Mouse (Mus musculus) heart, embryonic 13.5 days (tissue): Measurements from ENCODE around the gene Mtmr4. TPM values are rescaled to one million over a fixed set of nuclear protein-coding genes. Genes with fewer than 3 reads are reported as not detected.

Experiments
- ATAC-seq: fragments of 200-750 bp; cut with Nextera tagmentation; 2 replicates; pipeline ENCODE4 v1.8.0; 2017; ENCODE audit warnings: moderate TSS enrichment; ENCODE audit not compliant: insufficient number of reproducible peaks, low FRiP score, low TSS enrichment; ENCODE audit errors: extremely low read depth
- H3K27ac ChIP-seq: fragments of 300-500 bp; sonication (generic); replicated peaks from 2 replicates; pipeline ENCODE4 v1.5.1; 2015; ENCODE audit warnings: moderate library complexity, mild to moderate bottlenecking, inconsistent platforms
- H3K27me3 ChIP-seq: fragments of 300-500 bp; sonication (generic); replicated peaks from 2 replicates; pipeline ENCODE4 v1.6.1; 2015; ENCODE audit warnings: mild to moderate bottlenecking, inconsistent platforms
- H3K36me3 ChIP-seq: fragments of 300-500 bp; sonication (generic); 2 replicates; pipeline ENCODE4 v1.6.1; 2015; ENCODE audit warnings: mild to moderate bottlenecking, inconsistent platforms
- H3K4me1 ChIP-seq: fragments of 300-500 bp; sonication (generic); 2 replicates; pipeline ENCODE4 v1.6.1; 2015; ENCODE audit warnings: inconsistent platforms
- H3K4me2 ChIP-seq: fragments of 300-500 bp; sonication (generic); 2 replicates; pipeline ENCODE4 v1.6.1; 2015; ENCODE audit warnings: inconsistent platforms, mild to moderate bottlenecking, moderate library complexity
- H3K4me3 ChIP-seq: fragments of 300-500 bp; sonication (generic); 2 replicates; pipeline ENCODE4 v1.5.1; 2015; ENCODE audit warnings: moderate library complexity, mild to moderate bottlenecking, inconsistent platforms
- H3K9ac ChIP-seq: fragments of 300-500 bp; sonication (generic); 2 replicates; pipeline ENCODE4 v1.6.1; 2015; ENCODE audit warnings: inconsistent platforms, mild to moderate bottlenecking, moderate library complexity
- H3K9me3 ChIP-seq: fragments of 300-500 bp; sonication (generic); 2 replicates; pipeline ENCODE4 v1.6.1; 2016; ENCODE audit warnings: inconsistent platforms
- WGBS: fragments of 180-500 bp; shearing (Covaris S2); methylation state at CpG from one replicate; pipeline ENCODE4 v1.1.7; 2015; ENCODE audit warnings: mixed read lengths; 5-methylcytosine and 5-hydroxymethylcytosine counted together
- polyA plus RNA-seq: library from polyadenylated mRNA; unstranded; fragments of >200 nt; fragmentation: Nextera tagmentation; extraction: Ambion mirVana; gene quantifications from 2 replicates; pipeline ENCODE4 v1.2.1, GENCODE M21; 2015

Mtmr4 gene
- polyA plus RNA-seq, 1 experiment from 2014 or later = 14.1 TPM

DNA sequence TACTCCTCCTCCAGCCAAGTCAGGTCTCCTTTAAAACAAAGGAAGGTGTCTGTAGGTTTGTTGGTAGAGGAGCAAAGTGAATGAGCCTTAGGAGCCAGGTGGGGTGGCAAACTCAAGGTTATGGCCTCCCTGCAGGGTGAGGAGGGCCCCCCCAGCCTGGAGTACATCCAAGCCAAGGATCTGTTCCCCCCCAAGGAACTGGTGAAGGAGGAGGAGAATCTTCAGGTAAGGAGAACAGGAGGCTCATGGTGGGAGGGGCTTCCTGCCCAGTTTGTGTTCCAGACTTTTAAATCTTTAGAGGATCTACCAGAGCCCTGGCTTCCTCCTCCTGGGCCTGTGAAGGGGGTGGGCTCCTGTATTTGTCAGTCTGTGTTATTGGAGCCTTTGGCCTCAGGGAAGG lies 5.1 kb downstream of the Mtmr4 start:
- Histone ChIP-seq H3K27me3 (no peaks in the 10 kb centered on the region), H3K36me3 (peaks cover 66% of the 10 kb centered on the region), H3K4me1 (peaks cover 39% of the 10 kb centered on the region), H3K4me3 (no peak overlapping the region), H3K9me3 (no peaks in the 10 kb centered on the region), H3K4me2 (no peak overlapping the region), H3K9ac (no peak overlapping the region), H3K27ac (no peak overlapping the region)
- no peak for ATAC-seq

GRCm38 (mm10) chr11:87599395-87600089 lies 7.6 kb downstream of the Mtmr4 start:
- Histone ChIP-seq H3K4me2 (no peak overlapping the region), H3K27ac (no peak overlapping the region), H3K36me3 (peaks cover 81% of the 10 kb centered on the region), H3K4me3 (no peak overlapping the region), H3K4me1 (peaks cover 22% of the 10 kb centered on the region), H3K27me3 (no peaks in the 10 kb centered on the region), H3K9me3 (no peaks in the 10 kb centered on the region), H3K9ac (no peak overlapping the region)
- no peak for ATAC-seq
- WGBS = 88% methylated on average over 13 of the region's 13 CpGs

- no peak overlapping the region for H3K9ac ChIP-seq
- no peak overlapping the region for H3K4me3 ChIP-seq
- H3K36me3 ChIP-seq = peaks cover 88% of the 10 kb centered on the region
- no peak overlapping the region for H3K4me2 ChIP-seq
- no peaks in the 10 kb centered on the region for H3K27me3 ChIP-seq
- no peak overlapping the region for H3K27ac ChIP-seq
- ATAC-seq = no peak
- 89% methylated on average over 10 of the region's 10 CpGs for WGBS
- H3K9me3 ChIP-seq = no peaks in the 10 kb centered on the region
- peaks cover 15% of the 10 kb centered on the region for H3K4me1 ChIP-seq
These were observed 8.4 kb downstream of the Mtmr4 start for GRCm38 (mm10) chr11:87600322-87600853.

DNA sequence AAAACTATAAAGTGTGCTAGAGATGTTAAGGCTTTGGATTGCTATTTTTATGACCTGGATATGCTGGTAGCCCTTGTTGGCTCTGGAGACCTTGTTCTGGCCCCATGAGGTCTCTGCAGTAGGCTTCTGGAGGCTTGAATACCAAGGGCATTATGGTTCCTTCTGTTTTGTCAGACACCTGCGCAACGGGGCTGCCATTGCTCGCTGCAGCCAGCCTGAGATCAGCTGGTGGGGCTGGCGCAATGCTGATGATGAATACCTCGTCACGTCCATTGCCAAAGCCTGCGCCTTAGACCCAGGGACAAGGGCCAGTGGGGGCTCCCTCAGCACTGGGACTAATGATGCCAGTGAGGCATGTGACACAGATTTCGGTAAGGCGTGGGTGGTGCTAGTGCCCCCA lies 10.3 kb downstream of the Mtmr4 start:
- no peak overlapping the region for H3K4me3 ChIP-seq
- H3K4me2 ChIP-seq = no peak overlapping the region
- H3K9me3 ChIP-seq = no peaks in the 10 kb centered on the region
- H3K27me3 ChIP-seq = no peaks in the 10 kb centered on the region
- no peaks in the 10 kb centered on the region for H3K4me1 ChIP-seq
- no peak overlapping the region for H3K27ac ChIP-seq
- H3K9ac ChIP-seq = no peak overlapping the region
- WGBS = 94% methylated on average over 9 of the region's 9 CpGs
- ATAC-seq = no peak
- peaks cover 100% of the 10 kb centered on the region for H3K36me3 ChIP-seq

- Histone ChIP-seq H3K9ac (no peak overlapping the region), H3K9me3 (no peaks in the 10 kb centered on the region), H3K36me3 (peaks cover 100% of the 10 kb centered on the region), H3K4me3 (no peak overlapping the region), H3K27me3 (no peaks in the 10 kb centered on the region), H3K27ac (no peak overlapping the region), H3K4me1 (no peaks in the 10 kb centered on the region), H3K4me2 (no peak overlapping the region)
- ATAC-seq = no peak
- WGBS = 98% methylated on average over 2 of the region's 2 CpGs
These were observed 11.6 kb downstream of the Mtmr4 start for GRCm38 (mm10) chr11:87603571-87603970.

GRCm38 (mm10) chr11:87609264-87609663 lies 17.3 kb downstream of the Mtmr4 start:
- Histone ChIP-seq H3K9me3 (no peaks in the 10 kb centered on the region), H3K4me1 (no peaks in the 10 kb centered on the region), H3K36me3 (peaks cover 100% of the 10 kb centered on the region), H3K9ac (no peak overlapping the region), H3K4me3 (no peak overlapping the region), H3K27ac (no peak overlapping the region), H3K4me2 (no peak overlapping the region), H3K27me3 (no peaks in the 10 kb centered on the region)
- no peak for ATAC-seq
- WGBS = 84% methylated on average over 7 of the region's 7 CpGs

DNA sequence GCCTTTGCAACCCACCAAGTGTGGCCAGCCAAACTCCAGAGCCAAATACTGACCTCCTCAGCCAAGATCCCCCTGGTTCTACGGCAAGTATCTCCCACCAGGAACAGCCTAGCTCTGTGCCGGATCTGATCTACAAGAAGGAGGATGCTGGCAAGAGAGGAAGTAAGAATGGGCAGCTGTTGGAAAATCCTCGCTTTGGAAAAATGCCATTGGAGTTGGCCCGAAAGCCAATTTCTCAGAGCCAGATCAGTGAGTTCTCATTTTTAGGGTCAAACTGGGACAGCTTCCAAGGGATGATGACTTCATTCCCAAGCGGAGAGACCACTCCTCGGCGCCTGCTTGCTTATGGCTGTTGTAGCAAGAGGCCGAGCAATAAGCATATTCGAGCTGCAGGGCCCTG lies 19.6 kb downstream of the Mtmr4 start:
- WGBS = 82% methylated on average over 9 of the region's 9 CpGs
- Histone ChIP-seq H3K9me3 (no peaks in the 10 kb centered on the region), H3K4me1 (no peaks in the 10 kb centered on the region), H3K9ac (no peak overlapping the region; the same call in 1 of the 2 replicates), H3K27me3 (no peaks in the 10 kb centered on the region), H3K27ac (no peak overlapping the region), H3K4me3 (no peak overlapping the region), H3K4me2 (no peak overlapping the region), H3K36me3 (peaks cover 100% of the 10 kb centered on the region)
- ATAC-seq = no peak

- Histone ChIP-seq H3K4me3 (no peak overlapping the region), H3K27me3 (no peaks in the 10 kb centered on the region), H3K4me1 (0 out of 2 replicates have a peak, but pooled peaks cover 3% of the 10 kb centered on the region), H3K27ac (no peak overlapping the region), H3K36me3 (peaks cover 100% of the 10 kb centered on the region), H3K9me3 (0 out of 2 replicates have a peak, but pooled peaks cover 5% of the 10 kb centered on the region), H3K4me2 (no peak overlapping the region), H3K9ac (no peak overlapping the region)
- 82% methylated on average over 7 of the region's 7 CpGs for WGBS
- no peak for ATAC-seq
These were observed 22.0 kb downstream of the Mtmr4 start for GRCm38 (mm10) chr11:87613972-87614371.

- 90% methylated on average over 5 of the region's 5 CpGs for WGBS
- no peak for ATAC-seq
- Histone ChIP-seq H3K9me3 (0 out of 2 replicates have a peak, but pooled peaks cover 5% of the 10 kb centered on the region), H3K4me2 (no peak overlapping the region), H3K4me3 (no peak overlapping the region), H3K36me3 (peaks cover 93% of the 10 kb centered on the region), H3K9ac (no peak overlapping the region), H3K27me3 (no peaks in the 10 kb centered on the region), H3K27ac (no peak overlapping the region), H3K4me1 (0 out of 2 replicates have a peak, but pooled peaks cover 3% of the 10 kb centered on the region)
These were observed 23.6 kb downstream of the Mtmr4 start for GRCm38 (mm10) chr11:87615551-87615950.

GRCm38 (mm10) chr11:87615952-87616351 lies 24.0 kb downstream of the Mtmr4 start:
- Histone ChIP-seq H3K27ac (no peak overlapping the region), H3K4me1 (0 out of 2 replicates have a peak, but pooled peaks cover 3% of the 10 kb centered on the region), H3K4me2 (no peak overlapping the region), H3K36me3 (peaks cover 90% of the 10 kb centered on the region), H3K9ac (no peak overlapping the region), H3K4me3 (no peak overlapping the region), H3K9me3 (0 out of 2 replicates have a peak, but pooled peaks cover 5% of the 10 kb centered on the region), H3K27me3 (no peaks in the 10 kb centered on the region)
- 93% methylated on average over 2 of the region's 2 CpGs for WGBS
- ATAC-seq = no peak

DNA sequence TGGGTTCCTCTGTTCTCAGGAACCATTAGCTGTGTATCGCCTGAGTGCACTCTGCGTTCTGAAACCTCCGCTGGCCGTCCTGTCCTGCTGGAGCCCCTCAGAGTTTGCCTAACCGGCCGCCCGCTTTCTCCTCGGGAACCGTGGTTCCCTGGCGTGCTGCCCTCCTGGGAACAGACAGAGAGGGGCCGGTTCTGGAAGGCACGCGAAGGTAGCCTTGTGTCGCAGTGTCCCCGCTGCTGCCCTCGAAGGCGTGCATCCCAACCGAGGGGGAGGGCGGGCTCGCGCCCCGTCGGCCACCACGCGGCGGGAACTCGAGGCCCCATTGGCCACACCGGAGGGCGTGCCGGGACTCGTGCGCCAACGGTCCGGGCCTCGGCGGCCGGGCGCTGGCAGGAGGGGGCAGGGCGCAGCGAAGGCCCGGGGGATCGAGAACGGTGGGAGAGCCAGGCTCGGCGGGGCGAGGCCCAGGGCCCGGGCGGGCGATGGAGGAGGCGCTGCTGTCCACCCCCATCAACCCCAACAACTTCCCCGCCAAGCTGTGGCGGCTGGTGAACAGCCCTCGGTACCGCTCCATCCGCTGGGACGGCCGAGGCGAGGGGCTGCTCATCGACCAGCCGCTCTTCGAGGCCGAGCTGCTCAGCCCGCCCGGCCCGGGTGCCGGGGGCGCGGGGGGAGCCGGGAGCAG lies 25.0 kb downstream of the Mtmr4 start, which contains the start of gene Hsf5:
Gene Hsf5, plus strand, starts transcription at position 375 of the 685 bp plus-strand sequence.
- Histone ChIP-seq H3K36me3 (peaks cover 80% of the 10 kb centered on the region), H3K9ac (no peak within 1 kb of the TSS), H3K27me3 (no peaks in the 10 kb centered on the region), H3K4me1 (0 out of 2 replicates have a peak, but pooled peaks cover 3% of the 10 kb centered on the region), H3K9me3 (0 out of 2 replicates have a peak, but pooled peaks cover 5% of the 10 kb centered on the region), H3K4me2 (no peak within 1 kb of the TSS), H3K27ac (no peak within 1 kb of the TSS), H3K4me3 (no peak within 1 kb of the TSS)
- no peak for ATAC-seq
- 80% methylated on average over 57 of the region's 69 CpGs for WGBS
